Mouse (Mus musculus): ENCODE data around the gene Olfr703. TPM values are rescaled to one million over a fixed set of nuclear protein-coding genes. Genes with fewer than 3 reads are reported as not detected.

The Olfr703 gene
- total RNA-seq (2022), result not detected

DNA sequence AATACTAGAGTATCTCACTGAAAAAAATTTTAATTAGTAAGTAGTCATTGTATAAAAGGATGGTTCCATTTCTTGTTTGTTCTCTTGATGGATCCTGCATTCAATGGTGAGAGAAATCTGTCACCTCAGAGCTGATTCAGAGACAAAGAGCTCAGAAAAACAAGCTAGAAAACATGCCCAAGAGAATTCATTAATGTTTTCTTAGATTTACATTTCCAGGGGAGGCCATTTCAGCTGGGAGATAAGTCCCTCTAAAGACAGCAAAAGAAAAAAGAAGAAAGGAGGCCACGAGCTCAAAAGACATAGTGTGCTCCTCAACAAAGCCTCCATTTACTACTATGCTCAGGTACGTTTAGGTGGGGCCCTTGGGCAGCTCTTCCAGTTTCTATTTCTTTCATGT, at the start of gene Olfr703:
Gene Olfr703 (plus strand): TSS at position 301 of the 400 bp plus-strand sequence.
- DNase-seq (ENCODE audit: low spot score in 2 of 2), result no peak

DNA sequence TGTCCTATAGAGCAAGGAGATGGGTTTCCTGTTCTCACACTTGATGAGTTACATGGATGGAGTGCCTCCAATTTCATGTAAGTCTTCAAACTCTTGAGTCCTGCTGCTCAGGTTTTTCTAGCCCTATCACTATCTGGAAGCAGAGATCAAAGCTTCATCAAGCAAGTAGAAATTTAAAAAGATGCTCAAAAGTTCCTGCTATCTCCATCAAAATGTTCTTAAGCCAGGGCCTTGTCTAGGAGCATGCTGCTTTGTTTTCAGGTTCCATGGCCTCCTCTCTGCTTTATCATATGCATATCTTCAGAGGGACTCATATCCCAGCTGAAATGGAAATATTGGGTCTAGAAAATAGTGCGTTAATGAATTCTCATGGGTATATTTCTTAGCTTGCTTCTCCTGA, 34.4 kb upstream of the Olfr703 start, which contains the start of gene Olfr700:
Gene Olfr700 (minus strand): TSS at position 101 of the 400 bp plus-strand sequence.
- DNase-seq (ENCODE audit: low spot score in 2 of 2), result no peak

DNA sequence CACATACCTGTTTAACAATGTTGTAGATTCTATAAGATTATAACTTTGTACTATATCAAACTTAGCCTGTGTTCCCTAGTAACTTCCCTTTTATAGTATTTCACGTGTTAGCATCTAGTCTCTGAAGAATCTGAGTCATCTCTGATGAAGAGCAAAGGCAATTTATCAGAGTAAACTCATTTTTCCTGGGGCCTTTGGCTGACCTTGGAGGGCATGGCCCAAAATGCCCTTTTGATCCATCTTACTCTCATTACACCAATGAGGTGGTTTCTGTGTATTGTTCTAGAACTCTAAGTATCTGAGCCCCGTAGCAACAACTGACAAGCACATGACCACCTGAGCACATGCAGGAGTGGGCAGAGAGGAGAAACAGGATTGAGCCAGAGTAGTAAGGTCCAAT, 29.3 kb upstream of the Olfr703 start, which contains the start of gene Olfr701:
Gene Olfr701 (plus strand): TSS at position 301 of the 400 bp plus-strand sequence.
- DNase-seq (ENCODE audit: low spot score in 2 of 2), result no peak

DNA sequence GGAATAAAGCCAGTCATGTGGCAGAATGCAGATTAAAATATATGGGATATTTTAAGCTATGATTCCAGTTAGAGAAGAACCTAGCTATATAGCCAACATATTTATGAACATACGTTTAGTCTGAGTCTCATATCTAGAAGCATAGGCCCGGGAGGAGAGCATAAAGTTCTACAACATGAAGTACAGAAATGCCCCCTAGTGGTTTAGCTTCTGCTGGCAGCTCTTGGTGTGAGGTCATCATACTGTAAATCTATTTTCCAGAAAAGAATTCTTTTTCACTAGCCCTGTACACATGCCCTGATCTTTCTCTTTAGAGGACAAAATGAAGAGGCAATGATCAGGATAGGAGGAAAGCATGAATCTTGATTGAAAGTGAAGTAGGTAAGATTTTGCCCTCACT, 27.4 kb upstream of the Olfr703 start:
- DNase-seq (ENCODE audit: low spot score in 2 of 2), result no peak

DNA sequence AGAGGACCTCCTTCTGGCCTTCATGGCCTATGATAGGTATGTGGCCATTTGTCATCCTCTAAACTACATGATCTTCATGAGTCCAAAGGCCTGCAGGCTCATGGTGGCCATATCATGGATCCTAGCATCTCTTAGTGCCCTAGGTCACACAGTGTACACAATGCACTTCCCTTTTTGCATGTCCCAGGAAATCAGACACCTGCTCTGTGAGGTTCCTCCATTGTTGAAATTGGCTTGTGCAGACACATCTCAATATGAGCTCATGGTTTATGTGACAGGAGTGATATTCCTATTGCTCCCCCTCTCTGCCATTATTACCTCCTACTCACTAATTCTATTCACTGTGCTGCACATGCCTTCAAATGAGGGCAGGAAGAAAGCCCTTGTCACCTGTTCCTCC, 24.7 kb upstream of the Olfr703 start:
- no peak for DNase-seq (ENCODE audit: low spot score in 2 of 2)

DNA sequence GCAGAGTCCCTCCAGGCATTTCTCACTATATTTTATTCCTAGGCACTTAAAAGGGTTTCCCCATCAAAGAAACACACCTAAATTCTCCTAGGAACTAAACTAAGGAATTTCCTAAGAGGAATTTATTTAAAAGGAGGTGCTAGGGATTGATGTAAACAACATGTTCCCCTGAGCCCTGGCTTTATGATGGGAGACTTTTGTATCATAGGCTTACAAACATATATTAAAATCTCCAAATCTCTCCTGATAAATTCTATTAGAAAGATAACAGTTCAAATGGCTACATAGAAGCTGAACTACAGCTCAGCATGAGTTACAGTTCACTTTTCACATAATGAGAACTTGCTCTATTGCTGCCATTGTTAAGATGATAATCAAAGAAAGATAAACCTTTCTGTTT, 9.4 kb upstream of the Olfr703 start, which contains the start of gene Olfr702:
Gene Olfr702 (minus strand): TSS at position 101 of the 400 bp plus-strand sequence.
- no peak for DNase-seq (ENCODE audit: low spot score in 2 of 2)

DNA sequence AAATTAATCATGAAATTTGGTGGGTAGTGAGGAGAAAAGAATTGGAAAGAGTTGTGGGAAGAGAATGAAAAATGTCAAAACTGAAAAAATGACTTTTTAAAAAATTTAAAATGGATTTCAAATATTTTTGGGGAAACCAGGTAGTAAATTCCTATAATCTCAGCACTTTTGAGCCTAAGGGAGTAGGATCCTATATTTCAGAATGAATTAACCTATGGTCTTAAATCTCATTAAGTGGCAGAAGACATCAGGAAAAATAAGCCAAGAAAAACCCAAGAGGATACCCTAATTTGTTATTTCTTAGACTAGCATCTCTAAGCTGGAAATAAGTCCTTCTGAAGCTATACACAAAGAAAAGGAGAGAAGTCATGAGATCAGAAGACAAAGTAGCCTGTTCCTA, 19.7 kb downstream of the Olfr703 start, which contains the start of gene Olfr704:
Gene Olfr704 (plus strand): TSS at position 301 of the 400 bp plus-strand sequence.
- DNase-seq (ENCODE audit: low spot score in 2 of 2), result no peak

DNA sequence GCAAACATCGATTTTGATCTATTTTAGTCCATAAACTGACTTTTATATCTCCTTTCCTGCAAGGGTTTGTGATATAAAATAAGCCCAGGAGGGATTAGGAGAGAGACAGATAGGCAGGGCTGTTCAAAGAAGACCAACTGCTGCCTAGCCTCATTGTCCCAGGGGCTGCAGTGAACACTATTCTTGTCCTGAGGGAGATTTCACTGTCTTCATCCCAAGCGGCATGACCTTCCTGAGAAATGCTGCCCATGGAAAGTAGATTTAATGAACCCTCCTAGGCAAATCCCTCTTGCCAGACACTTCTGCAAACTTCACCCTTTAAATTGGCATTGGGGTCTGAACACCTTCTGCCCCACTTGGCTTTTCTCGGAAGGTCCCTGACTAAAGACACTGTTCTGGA, 33.6 kb downstream of the Olfr703 start, which contains the start of gene Olfr705:
Gene Olfr705 (minus strand): TSS at position 101 of the 400 bp plus-strand sequence.
- no peak for DNase-seq (ENCODE audit: low spot score in 2 of 2)

DNA sequence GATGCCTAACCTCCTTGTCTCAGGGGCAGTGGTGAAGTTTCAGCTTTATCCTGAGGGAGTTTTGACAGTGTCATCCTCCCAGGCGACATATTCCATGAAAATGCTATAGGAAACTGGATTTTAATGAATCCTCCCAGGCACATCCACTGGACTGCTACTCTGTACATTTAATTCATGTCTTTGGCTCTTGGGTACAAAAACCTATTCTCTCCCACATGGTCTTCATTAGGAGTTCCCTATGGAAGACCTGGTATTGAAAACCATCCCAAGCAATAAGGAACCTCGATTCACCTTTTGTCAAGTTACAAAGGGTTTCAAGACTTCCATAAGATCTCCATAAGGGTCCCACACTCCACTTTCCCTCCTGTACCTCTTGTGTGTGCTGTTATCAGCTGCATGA, 44.9 kb downstream of the Olfr703 start, which contains the start of gene Olfr706:
Gene Olfr706 (minus strand): TSS at position 101 of the 400 bp plus-strand sequence.
- DNase-seq (ENCODE audit: low spot score in 2 of 2), result no peak

Other genes starting within 250 kb of the Olfr703 start
- gene Olfr693, start 162.8 kb upstream of the Olfr703 start, total RNA-seq (2022), result not detected
- not detected for gene Olfr694, start 151.5 kb upstream of the Olfr703 start, total RNA-seq (2022)
- gene Olfr695, start 127.0 kb upstream of the Olfr703 start, total RNA-seq (2022), result not detected
- gene Olfr697, start 100.9 kb upstream of the Olfr703 start, total RNA-seq (2022), result not detected
- gene Olfr698, start 88.0 kb upstream of the Olfr703 start, total RNA-seq (2022), result not detected
- not detected for gene Olfr699, start 50.2 kb upstream of the Olfr703 start, total RNA-seq (2022)
- gene Olfr700, start 34.5 kb upstream of the Olfr703 start, total RNA-seq (2022), result not detected
- gene Olfr701, start 29.2 kb upstream of the Olfr703 start, total RNA-seq (2022), result not detected
- gene Olfr702, start 9.5 kb upstream of the Olfr703 start, total RNA-seq (2022), result not detected
- gene Olfr704, start 19.8 kb downstream of the Olfr703 start, total RNA-seq (2022), result not detected
- not detected for gene Olfr705, start 33.5 kb downstream of the Olfr703 start, total RNA-seq (2022)
- not detected for gene Olfr706, start 44.8 kb downstream of the Olfr703 start, total RNA-seq (2022)
- not detected for gene Olfr707, start 57.9 kb downstream of the Olfr703 start, total RNA-seq (2022)
- gene Olfr1532-ps1, start 64.6 kb downstream of the Olfr703 start, total RNA-seq (2022), result not detected
- gene Olfr709-ps1, start 88.9 kb downstream of the Olfr703 start, total RNA-seq (2022), result not detected
- gene Olfr710, start 105.0 kb downstream of the Olfr703 start, total RNA-seq (2022), result not detected
- not detected for gene Olfr6, start 120.6 kb downstream of the Olfr703 start, total RNA-seq (2022)
- not detected for gene Olfr711, start 132.1 kb downstream of the Olfr703 start, total RNA-seq (2022)
- not detected for gene Olfr2, start 162.7 kb downstream of the Olfr703 start, total RNA-seq (2022)
- gene Olfr713, start 187.8 kb downstream of the Olfr703 start, total RNA-seq (2022), result not detected
- not detected for gene Olfr714, start 227.6 kb downstream of the Olfr703 start, total RNA-seq (2022)
- gene Olfr17, start 249.9 kb downstream of the Olfr703 start, total RNA-seq (2022), result not detected